Mouse (Mus musculus) megakaryocyte, embryonic 14.5 days (primary cell): Measurements from ENCODE around the gene Sbno1.

Source experiments
- FLI1 ChIP-seq: IDR thresholded peaks from 2 replicates; pipeline ENCODE4 v1.6.1; 2012; ENCODE audit warnings: low read length, inconsistent platforms, mixed read lengths
- GATA1 ChIP-seq: IDR thresholded peaks from 3 replicates; pipeline ENCODE4 v1.6.1; 2012; ENCODE audit warnings: mixed read lengths, low read length, inconsistent platforms, borderline replicate concordance

DNA sequence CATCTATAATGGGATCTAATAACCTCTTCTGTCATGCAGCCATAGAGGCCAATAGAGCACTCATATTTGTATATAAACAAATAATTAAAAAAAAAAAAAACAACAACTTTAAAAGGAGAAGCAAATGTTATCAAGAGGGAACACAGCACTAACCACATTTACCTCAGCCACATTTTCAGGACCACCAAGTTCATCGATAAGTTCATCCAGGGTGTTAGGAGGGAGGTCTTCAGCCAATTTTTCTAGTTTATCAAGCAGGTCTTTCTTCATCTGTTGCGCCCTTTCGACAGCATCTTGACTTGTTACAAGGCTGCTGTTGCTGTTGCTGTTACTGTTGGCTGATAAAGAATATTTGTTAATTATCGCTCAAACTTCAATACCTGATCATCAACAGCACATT lies 33.4 kb downstream of the Sbno1 start:
- no peak for TF ChIP-seq FLI1
- TF ChIP-seq GATA1: no peak
